Mouse (Mus musculus): ENCODE measurements at regions not wholly inside any gene's neighbourhood (a gene's known extent, or its start where the extent isn't known, plus 50 kb on each side); places are given as distances from the start of the nearest gene placed in this dataset.

DNA sequence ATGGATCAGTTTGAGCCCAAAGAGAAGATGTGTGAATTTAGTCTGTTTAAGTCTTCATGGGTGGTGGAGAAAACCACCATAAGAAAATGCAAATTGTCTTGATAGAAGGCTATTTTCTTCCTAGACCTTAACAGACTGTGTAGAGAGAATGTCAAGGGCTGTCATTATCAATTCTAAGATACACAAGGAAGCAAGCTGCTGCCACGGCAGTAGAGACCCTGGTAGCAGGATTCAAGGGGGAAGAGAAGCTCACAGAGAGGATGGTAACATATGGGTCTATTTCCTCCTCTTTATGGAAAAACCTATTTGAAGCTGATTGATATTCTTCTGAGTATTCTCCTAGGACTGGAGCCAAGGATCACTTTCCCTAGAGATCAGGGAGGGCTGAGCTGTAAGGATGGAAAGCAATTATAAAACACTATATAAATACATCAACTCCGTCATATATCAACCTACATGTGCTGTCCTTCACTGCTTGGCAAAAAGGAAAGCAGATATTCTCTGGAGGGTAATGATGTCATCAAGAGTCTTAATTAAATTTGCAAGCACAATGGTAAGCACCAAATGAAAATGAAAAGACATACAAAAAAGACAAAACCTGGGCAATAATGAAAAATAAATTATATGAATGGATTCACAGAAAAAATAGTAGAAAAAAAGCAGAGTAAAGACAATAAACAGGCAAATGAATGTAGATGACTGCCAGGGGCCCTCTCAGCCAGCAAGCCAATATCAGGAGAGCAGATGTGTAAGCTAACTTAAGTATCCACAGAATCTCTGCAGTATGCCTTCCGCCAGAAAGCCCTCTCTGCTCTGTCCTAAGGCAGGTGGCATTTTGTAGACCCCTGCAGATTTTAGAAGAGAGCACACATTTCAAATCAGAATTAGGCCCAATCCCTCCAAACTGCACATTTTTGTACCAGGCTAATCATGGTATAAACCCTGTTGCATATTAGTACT lies 69.4 kb downstream of the Npy2r start:
- Histone ChIP-seq H3K27me3 (ENCODE audit: insufficient read depth, low read length) (no peaks in the 10 kb centered on the region), H3K4me3 (ENCODE audit: low read length) (no peak overlapping the region), H3K27ac (no peak overlapping the region), H3K4me1 (ENCODE audit: insufficient read depth, low read length) (no peaks in the 10 kb centered on the region), H3K9ac (replicated peaks; ENCODE audit: low read length) (no peak overlapping the region), H3K9me3 (ENCODE audit: low read length) (no peaks in the 10 kb centered on the region), H3K36me3 (ENCODE audit: insufficient read depth, low read length) (no peaks in the 10 kb centered on the region), H3K4me2 (ENCODE audit: low read depth, low read length) (no peak overlapping the region)
- WGBS, result 54% methylated on average over 3 of the region's 3 CpGs
- DNase-seq (ENCODE audit: low spot score) (peak; percentile 8), ATAC-seq (no peak)
- no peak for TF ChIP-seq CTCF (IDR thresholded peaks at IDR 0.05; ENCODE audit: low read depth)

Data from hindbrain, postnatal 0 days (tissue).